Mouse (Mus musculus) embryonic facial prominence, embryonic 10.5 days (tissue): ENCODE measurements around the gene Gm5148. TPM values are rescaled to one million over a fixed set of nuclear protein-coding genes. Genes with fewer than 3 reads are reported as not detected.

Source experiments
- DNase-seq: peaks from one replicate; pipeline ENCODE4 v3.0.0-alpha.2; 2017; ENCODE audit warnings: low spot score
- H3K27ac ChIP-seq: fragments of 300-500 bp; sonication (generic); replicated peaks from 2 replicates; pipeline ENCODE4 v1.5.1; 2016; ENCODE audit warnings: mild to moderate bottlenecking
- H3K27me3 ChIP-seq: fragments of 300-500 bp; sonication (generic); replicated peaks from 2 replicates; pipeline ENCODE4 v1.6.1; 2016; ENCODE audit warnings: low read depth, mild to moderate bottlenecking; ENCODE audit not compliant: poor library complexity, severe bottlenecking
- H3K36me3 ChIP-seq: fragments of 300-500 bp; sonication (generic); replicated peaks from 2 replicates; pipeline ENCODE4 v1.6.1; 2016; ENCODE audit warnings: mild to moderate bottlenecking, moderate library complexity
- H3K4me1 ChIP-seq: fragments of 300-500 bp; sonication (generic); 2 replicates; pipeline ENCODE4 v1.6.1; 2016
- H3K4me3 ChIP-seq: fragments of 300-500 bp; sonication (generic); 2 replicates; pipeline ENCODE4 v1.5.1; 2016; ENCODE audit warnings: mild to moderate bottlenecking, moderate library complexity
- H3K9me3 ChIP-seq: fragments of 300-500 bp; sonication (generic); 2 replicates; pipeline ENCODE4 v1.6.1; 2016; ENCODE audit warnings: mild to moderate bottlenecking
- WGBS: fragments of 180-500 bp; shearing (Covaris S2); methylation state at CpG from one replicate; pipeline ENCODE4 v1.1.7; 2016; 5-methylcytosine and 5-hydroxymethylcytosine counted together
- polyA plus RNA-seq: library from polyadenylated mRNA; unstranded; fragments of >200 nt; fragmentation: Nextera tagmentation; extraction: Ambion mirVana; gene quantifications from 2 replicates; pipeline ENCODE4 v1.2.1, GENCODE M21; 2016

The Gm5148 gene
- polyA plus RNA-seq = 3.1 and 4.1 TPM in 2 replicates

DNA sequence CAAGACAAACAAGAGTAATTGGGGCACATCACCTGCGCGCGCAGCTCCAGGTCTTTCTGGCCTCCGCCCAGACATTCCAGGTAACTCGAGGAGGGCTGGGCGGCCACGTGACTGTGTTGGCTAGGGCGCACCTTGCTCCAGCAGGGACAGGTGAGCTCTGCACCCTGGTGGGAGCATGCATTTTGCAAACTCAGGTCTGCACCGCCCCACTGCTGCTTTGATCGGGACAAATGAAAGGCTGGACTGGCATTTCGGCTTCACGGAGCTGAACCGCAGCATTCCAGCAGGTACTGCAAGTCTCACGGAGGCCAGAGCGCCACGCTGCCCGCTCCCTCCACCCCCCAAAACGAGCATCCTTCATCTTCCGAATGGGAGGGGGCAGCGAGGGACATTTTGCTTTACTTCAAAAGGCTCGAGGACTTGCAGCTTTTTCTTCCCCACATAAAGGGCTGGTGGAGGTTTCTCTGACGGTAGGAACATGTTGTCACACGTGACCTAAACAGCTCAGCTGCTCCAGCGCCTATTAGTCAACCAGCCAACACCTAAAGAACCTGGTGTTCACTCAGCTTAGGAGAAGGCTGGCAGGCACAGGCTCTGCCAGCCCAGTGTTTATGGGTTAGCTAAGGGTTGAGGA is at the start of gene Gm5148:
Gene Gm5148 (minus strand): TSS at position 320 of the 634 bp plus-strand sequence.
- Histone ChIP-seq H3K27me3 (peaks cover 52% of the 10 kb centered on the region), H3K9me3 (no peaks in the 10 kb centered on the region), H3K36me3 (no peaks in the 10 kb centered on the region), H3K27ac (peak within 1 kb of the TSS; percentile 84), H3K4me1 (peaks cover 39% of the 10 kb centered on the region), H3K4me3 (peak within 1 kb of the TSS; percentile 60)
- 2% methylated on average over 24 of the region's 24 CpGs for WGBS
- peak; percentile 83 for DNase-seq

GRCm38 (mm10) chr3:37770951-37771350 is 46.7 kb upstream of the Gm5148 start:
- H3K4me1 ChIP-seq = peaks cover 38% of the 10 kb centered on the region
- DNase-seq = no peak
- H3K36me3 ChIP-seq = no peaks in the 10 kb centered on the region
- no peak overlapping the region for H3K27ac ChIP-seq
- H3K9me3 ChIP-seq = no peaks in the 10 kb centered on the region
- H3K27me3 ChIP-seq = peaks cover 6% of the 10 kb centered on the region; the same call in 1 of the 2 replicates
- no peak overlapping the region for H3K4me3 ChIP-seq

GRCm38 (mm10) chr3:37769268-37769756 is 45.0 kb upstream of the Gm5148 start:
- WGBS = 34% methylated on average over 5 of the region's 5 CpGs

DNA sequence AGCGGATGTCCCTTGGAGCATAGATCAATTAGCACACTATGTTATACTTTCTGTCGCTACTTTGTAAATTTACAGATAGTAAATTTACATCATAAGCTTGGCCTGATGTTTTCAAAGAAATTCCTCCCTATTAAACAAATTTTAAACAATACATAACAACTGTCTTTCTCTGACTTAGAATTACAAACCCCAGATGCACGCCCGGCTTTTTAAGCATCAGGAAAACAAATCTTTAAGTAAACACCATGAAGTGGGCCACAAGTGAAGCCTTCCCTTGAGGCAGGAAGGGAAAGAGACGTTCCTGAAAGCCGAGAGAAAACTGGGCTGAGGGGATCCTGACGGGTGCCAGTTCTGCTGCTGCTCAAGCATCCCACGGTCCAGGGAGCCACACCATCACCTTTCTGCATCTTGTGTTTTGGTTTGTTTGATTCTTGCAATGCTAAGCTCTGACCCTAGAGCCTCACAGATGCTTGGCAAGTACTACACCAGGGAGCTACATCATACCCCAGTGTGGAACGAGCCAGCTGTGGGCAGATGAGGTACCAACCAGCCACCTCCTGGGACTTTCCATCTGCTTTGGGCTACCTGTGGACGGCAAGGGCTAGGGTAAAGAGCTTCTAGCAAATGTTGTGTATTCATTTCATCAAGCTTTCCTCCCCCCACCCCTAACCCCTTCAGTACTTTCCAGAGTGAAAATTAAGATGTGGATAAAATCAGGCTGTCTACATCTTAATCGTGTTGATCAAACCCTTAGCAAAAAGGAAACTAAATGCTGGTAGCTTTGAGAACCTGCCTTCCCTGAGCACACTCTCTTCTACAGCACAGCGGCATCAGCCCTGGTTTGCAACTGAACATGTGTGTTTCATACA is 43.1 kb upstream of the Gm5148 start:
- H3K4me3 ChIP-seq = no peak overlapping the region
- DNase-seq = no peak
- H3K27me3 ChIP-seq = no peaks in the 10 kb centered on the region
- 0 out of 2 replicates have a peak overlapping the region, but pooled peaks have one; percentile 2 for H3K27ac ChIP-seq
- no peaks in the 10 kb centered on the region for H3K36me3 ChIP-seq
- H3K9me3 ChIP-seq = no peaks in the 10 kb centered on the region
- peaks cover 34% of the 10 kb centered on the region for H3K4me1 ChIP-seq
- WGBS = 64% methylated on average over 12 of the region's 12 CpGs

More at GRCm38 (mm10) chr3:37769268-37769756, 45.0 kb upstream of the Gm5148 start:
- Histone ChIP-seq H3K27ac (peak overlapping the region; percentile 52; the same call in 1 of the 2 replicates), H3K4me3 (no peak overlapping the region), H3K4me1 (peaks cover 34% of the 10 kb centered on the region), H3K27me3 (peaks cover 6% of the 10 kb centered on the region; the same call in 1 of the 2 replicates), H3K36me3 (no peaks in the 10 kb centered on the region), H3K9me3 (no peaks in the 10 kb centered on the region)
- peak; percentile 28 for DNase-seq

- H3K36me3 ChIP-seq = no peaks in the 10 kb centered on the region
- H3K4me1 ChIP-seq = peaks cover 34% of the 10 kb centered on the region
- no peak overlapping the region for H3K4me3 ChIP-seq
- H3K27ac ChIP-seq = no peak overlapping the region
- no peak for DNase-seq
- 67% methylated on average over 4 of the region's 4 CpGs for WGBS
- H3K9me3 ChIP-seq = no peaks in the 10 kb centered on the region
- H3K27me3 ChIP-seq = no peaks in the 10 kb centered on the region
Observed at GRCm38 (mm10) chr3:37766628-37767027, 42.3 kb upstream of the Gm5148 start.

- peaks cover 34% of the 10 kb centered on the region for H3K4me1 ChIP-seq
- 79% methylated on average over 5 of the region's 5 CpGs for WGBS
Observed at GRCm38 (mm10) chr3:37765971-37766370, 41.7 kb upstream of the Gm5148 start.

DNA sequence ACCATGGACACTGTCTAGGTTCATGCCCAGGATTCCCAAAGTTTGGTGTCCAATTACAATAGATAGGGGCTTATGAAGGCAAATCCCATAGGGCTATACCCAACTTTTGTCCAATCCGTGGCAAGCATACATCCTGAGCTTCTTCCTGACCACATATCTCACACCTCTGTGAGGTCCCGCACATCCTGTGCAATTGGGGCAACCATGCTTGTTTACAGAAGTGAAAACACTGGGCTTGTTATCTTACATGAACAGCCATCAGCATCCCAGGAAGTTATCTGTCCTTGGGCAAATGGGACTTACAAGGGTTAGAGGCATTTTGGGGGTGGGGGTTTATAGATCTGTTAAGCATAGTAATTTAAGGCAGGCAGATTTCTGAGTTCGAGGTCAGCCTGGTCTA is 41.0 kb upstream of the Gm5148 start:
- peaks cover 34% of the 10 kb centered on the region for H3K4me1 ChIP-seq
- H3K27ac ChIP-seq = no peak overlapping the region
- no peak overlapping the region for H3K4me3 ChIP-seq
- H3K36me3 ChIP-seq = no peaks in the 10 kb centered on the region
- no peaks in the 10 kb centered on the region for H3K9me3 ChIP-seq
- 88% methylated on average over 3 of the region's 3 CpGs for WGBS
- no peaks in the 10 kb centered on the region for H3K27me3 ChIP-seq
- no peak for DNase-seq

More at GRCm38 (mm10) chr3:37765971-37766370, 41.7 kb upstream of the Gm5148 start:
- Histone ChIP-seq H3K4me3 (no peak overlapping the region), H3K27ac (no peak overlapping the region), H3K36me3 (no peaks in the 10 kb centered on the region), H3K27me3 (no peaks in the 10 kb centered on the region), H3K9me3 (no peaks in the 10 kb centered on the region)
- no peak for DNase-seq

GRCm38 (mm10) chr3:37762303-37762702 is 38.0 kb upstream of the Gm5148 start:
- no peaks in the 10 kb centered on the region for H3K9me3 ChIP-seq
- no peak overlapping the region for H3K4me3 ChIP-seq
- DNase-seq = no peak
- H3K4me1 ChIP-seq = peaks cover 20% of the 10 kb centered on the region
- peaks cover 22% of the 10 kb centered on the region for H3K27me3 ChIP-seq
- WGBS = 90% methylated on average over 3 of the region's 3 CpGs
- no peak overlapping the region for H3K27ac ChIP-seq
- H3K36me3 ChIP-seq = no peaks in the 10 kb centered on the region

- H3K4me3 ChIP-seq = no peak overlapping the region
- no peak for DNase-seq
- peaks cover 19% of the 10 kb centered on the region for H3K4me1 ChIP-seq
- H3K9me3 ChIP-seq = no peaks in the 10 kb centered on the region
- no peak overlapping the region for H3K27ac ChIP-seq
- H3K27me3 ChIP-seq = peaks cover 28% of the 10 kb centered on the region
- H3K36me3 ChIP-seq = no peaks in the 10 kb centered on the region
- WGBS = 73% methylated on average over 5 of the region's 5 CpGs
Observed at GRCm38 (mm10) chr3:37761741-37762140, 37.5 kb upstream of the Gm5148 start.

- H3K9me3 ChIP-seq = no peaks in the 10 kb centered on the region
- H3K4me3 ChIP-seq = no peak overlapping the region
- DNase-seq = no peak
- 83% methylated on average over 6 of the region's 6 CpGs for WGBS
- peaks cover 18% of the 10 kb centered on the region for H3K4me1 ChIP-seq
- peaks cover 30% of the 10 kb centered on the region for H3K27me3 ChIP-seq
- no peak overlapping the region for H3K27ac ChIP-seq
- H3K36me3 ChIP-seq = no peaks in the 10 kb centered on the region
Observed at GRCm38 (mm10) chr3:37760866-37761265, 36.6 kb upstream of the Gm5148 start.

GRCm38 (mm10) chr3:37758611-37759322 is 34.5 kb upstream of the Gm5148 start:
- DNase-seq = no peak
- Histone ChIP-seq H3K4me3 (no peak overlapping the region), H3K27me3 (peaks cover 30% of the 10 kb centered on the region), H3K4me1 (peaks cover 18% of the 10 kb centered on the region), H3K36me3 (no peaks in the 10 kb centered on the region), H3K27ac (no peak overlapping the region), H3K9me3 (no peaks in the 10 kb centered on the region)
- 43% methylated on average over 9 of the region's 9 CpGs for WGBS

DNA sequence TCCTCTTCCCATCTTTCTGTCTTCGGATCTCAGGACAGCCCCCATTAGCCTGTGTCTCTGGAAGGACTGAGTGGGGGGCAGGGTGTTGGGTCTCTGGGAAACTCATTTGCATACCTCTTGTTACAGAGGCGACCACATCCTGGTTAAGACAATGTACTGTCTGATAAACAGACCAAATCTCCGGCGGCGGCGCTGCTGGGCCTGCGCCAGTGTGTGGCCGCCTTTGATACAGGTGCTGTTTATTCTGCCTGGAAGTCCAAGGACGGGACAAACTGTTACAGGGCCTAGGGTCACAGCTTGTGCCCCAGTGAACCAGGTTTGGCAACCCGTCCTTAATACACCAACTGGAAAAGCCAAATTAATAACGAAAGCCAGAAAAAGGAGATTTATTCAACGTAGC is 33.8 kb upstream of the Gm5148 start:
- Histone ChIP-seq H3K4me3 (peak overlapping the region; percentile 33; the same call in 1 of the 2 replicates), H3K4me1 (peaks cover 18% of the 10 kb centered on the region), H3K27me3 (peaks cover 30% of the 10 kb centered on the region), H3K27ac (peak overlapping the region; percentile 44), H3K9me3 (no peaks in the 10 kb centered on the region), H3K36me3 (no peaks in the 10 kb centered on the region)
- peak; percentile 52 for DNase-seq
- WGBS = 3% methylated on average over 12 of the region's 12 CpGs
